Mouse (Mus musculus) heart, adult 18-20 months (tissue): ENCODE measurements around the gene Cd44. TPM values are rescaled to one million over a fixed set of nuclear protein-coding genes. Genes with fewer than 3 reads are reported as not detected.
A peak's percentile ranks its signal among the peaks of the same experiment; 100 is the strongest.

Experiments
- DNase-seq, 2 experiments: peaks; one replicate each; pipeline ENCODE4 v3.0.0; 2021 to 2022; ENCODE audit warnings: mixed read lengths in 1 of 2
- total RNA-seq, 2 experiments: library from RNA; stranded (reverse); gene quantifications; 2 replicates each; pipeline ENCODE4 v1.2.3; 2021

Gene Cd44
- total RNA-seq, 2 experiments from 2014 or later, result 8.9 to 9.8 TPM

DNA sequence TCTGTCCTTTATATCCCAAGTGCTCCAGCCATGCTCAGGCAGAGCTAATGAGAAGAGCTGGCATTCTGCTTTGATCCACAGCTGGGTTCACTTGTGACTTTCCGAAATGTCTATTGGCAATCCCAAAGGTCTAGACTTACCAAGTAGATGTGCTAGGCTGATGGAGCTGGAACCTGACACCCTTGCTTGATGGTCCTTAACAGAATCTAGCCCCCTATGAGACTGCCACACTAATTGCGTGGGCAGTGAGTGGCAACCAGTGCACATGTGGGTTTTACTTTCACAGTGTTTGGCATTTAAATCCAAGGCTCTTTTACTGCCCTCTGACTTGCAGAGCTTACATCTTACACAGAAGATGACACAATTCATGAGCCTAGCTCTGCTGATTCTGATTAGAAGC is 29.0 kb downstream of the Cd44 start:
- DNase-seq, result no peak

DNA sequence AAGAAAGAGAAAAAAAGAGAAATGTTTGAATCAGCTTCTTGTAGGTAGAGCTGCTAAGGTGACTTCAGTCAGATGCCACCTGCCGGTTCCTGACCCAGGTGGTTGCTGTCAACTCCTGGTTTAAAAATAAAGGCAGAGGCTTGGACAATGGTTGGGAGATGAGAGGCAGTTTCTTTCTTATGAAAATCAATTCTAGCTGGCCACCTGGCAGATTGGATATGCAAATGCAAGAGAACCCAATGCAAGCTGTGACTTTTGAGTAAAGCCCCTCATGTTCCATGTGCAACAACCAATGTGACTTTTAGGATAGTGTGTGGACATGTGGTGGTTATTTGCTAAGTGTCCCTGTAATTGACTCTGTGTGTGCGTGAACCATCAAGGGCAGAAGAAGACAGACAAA is 33.0 kb downstream of the Cd44 start:
- DNase-seq, result no peak

DNA sequence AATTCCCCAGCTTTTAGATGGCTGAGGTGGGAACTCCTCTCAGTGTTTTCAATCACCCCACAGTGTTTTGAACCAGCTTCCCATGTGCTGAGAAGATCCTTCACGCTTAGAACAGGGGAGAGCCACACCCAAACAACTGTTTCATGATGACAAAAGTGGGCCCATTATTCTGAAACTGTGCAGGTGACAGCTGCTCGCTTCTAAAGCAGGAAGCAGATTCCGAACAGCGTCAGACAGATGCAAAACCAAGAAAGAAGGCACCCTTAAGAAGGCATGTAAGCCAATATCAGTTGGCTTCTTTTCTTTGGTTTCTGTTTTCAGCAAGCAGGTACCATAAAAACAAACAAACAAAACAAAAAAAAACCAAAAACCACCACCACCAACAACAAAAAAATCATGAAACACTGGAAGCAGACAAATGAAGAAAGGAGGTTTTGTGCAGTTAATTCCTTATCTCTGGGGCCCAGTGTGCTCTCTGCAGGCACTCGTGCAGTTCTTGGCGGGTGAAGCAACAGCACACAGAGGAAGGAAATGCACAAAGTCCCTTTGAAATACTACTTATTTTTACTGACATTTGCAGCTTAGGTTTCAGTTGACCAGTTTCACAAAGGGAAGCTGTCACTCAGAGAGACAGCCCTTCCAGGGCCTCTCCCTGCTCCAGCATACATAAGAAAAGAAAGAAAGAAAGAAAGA is 33.9 kb downstream of the Cd44 start:
- peak in 1 of 2 experiments; percentile 42 for DNase-seq

DNA sequence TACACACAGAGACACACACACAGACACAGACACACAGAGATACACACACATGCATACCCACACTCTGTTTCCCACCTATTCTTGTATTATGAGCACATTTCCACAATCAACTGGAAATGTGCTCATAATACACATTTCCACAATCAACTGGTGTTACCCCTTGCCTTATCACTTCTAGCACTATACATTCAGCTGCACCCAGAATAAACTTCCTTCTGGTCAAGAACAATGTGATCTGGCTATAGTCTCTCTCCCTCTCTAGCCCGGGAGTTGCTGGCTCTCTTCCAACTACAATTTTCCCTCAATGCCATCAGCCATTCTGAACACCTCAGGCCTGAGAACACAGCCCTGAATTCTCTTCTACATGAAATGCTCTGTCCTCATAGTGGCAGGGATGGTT is 34.9 kb downstream of the Cd44 start:
- DNase-seq, result no peak

DNA sequence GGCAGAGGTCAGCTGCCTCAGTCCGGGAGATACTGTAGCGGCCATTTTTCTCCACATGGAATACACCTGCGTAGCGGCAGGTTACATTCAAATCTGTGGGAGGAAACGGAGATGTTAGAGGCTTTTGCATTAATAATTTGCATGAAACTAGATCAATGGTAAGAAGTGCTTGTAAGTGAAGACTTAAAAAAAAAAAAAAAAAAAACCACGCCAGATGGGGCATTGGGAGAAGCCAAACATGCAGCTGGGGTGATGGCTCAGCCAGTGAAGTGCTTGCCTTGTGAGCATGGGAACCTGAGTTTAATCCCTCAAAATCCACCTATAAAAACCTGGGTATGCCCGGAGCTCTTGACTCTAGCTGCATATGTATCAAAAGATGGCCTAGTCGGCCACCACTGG is 36.1 kb downstream of the Cd44 start:
- no peak for DNase-seq

DNA sequence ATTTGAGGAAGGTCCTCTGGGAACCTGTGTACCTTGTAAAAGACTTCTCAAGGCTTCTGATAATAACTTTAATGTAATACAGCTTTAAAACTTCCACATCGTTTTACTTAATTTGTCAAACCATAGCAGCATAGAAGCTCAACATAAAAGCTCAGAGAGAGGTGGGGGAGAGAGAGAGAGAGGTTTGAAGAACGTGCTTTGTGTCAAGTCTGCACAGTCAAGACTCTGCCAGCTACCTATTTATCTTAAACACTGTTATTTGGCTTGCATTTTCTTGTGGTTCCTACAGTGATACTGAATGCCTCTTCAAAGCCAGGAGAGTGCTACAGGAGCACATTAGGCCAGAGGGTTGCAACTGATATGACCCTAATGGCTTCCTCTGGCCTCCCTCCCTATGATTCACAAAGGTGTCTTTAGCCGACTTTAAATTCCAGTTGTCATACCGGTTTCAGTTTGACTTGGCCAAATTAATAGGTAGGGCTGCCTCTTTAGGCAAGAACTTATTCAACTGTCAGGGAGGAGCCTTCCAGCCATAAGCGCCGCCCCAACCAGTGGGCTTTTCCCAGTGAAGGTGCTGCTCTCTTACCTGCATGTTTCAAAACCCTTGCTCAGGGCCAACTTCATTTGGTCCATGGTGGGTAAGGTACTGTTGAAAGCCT is 36.6 kb downstream of the Cd44 start:
- no peak for DNase-seq

DNA sequence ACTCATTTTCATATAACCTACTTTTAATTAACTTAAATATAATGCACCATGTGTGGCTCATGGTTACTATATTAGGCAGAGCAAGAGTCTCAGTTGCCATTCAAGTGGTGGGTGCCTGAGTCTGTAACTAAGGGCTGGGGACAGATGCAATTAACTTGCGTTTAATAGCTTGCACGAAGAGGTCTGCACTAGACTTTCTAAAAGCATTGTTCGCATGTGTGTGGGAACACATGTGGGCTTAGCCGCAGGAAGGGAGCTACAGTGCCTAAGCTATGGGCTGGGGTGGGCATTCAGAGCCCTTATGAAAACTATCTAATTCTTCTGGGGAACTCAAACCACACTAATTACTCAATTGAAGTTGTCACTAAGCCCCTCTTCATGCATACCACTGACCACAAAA is 37.4 kb downstream of the Cd44 start:
- DNase-seq, result no peak

DNA sequence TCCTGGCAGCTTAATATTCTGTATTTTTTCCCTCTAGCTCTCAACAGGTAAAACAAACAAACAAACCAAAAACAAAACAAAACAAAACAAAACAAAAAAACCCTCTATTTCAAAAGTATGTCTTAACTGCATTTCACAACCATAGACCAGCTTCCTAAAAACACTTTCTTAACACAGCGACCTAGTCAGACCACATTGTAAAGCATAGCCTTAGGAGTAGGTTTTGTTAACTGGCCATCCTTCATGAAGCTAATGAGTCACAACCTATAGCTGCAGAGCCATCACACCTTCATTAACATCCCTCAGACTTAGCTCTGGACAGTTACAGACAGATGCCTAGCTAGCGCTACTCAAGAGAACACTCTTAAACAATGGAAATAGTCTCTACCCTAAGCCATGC is 37.9 kb downstream of the Cd44 start:
- no peak for DNase-seq

DNA sequence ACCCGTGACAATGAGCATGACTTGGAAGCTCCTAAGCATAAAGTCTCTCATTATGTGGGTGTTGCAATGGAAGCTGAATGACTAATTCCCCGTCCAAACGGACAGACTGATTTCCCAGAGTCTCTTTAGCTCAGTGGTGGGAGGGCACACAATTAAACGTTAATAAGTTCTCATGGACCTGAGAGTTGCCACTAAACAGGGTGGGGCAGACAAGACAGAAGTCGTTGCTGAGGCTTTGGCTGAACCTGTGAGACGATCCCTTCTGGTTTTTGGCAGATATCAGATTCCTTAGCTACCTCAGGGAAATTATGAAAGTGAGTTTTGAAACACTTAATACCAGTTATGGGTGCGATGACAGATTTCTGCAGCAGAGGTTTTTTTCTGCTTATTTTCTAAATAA is 38.8 kb downstream of the Cd44 start:
- DNase-seq, result no peak

DNA sequence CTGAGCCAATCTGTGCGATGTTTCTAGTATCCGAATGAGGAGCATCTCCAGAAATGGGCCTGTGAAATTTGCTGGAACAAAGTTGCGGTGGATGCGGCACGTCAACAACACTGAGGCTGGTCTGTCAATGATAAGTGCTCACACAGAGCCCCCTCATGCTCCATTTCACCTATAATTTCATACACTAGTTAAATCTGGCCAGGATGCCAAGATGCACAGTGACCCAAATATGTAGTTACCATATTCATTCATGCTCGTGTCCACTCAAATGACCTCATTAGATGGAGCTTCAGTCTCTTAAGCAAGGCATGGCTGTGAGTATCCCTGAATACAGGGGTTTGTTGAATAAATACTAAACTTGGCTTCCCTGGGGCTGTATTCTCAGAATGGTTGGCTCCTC is 43.2 kb downstream of the Cd44 start:
- no peak for DNase-seq

DNA sequence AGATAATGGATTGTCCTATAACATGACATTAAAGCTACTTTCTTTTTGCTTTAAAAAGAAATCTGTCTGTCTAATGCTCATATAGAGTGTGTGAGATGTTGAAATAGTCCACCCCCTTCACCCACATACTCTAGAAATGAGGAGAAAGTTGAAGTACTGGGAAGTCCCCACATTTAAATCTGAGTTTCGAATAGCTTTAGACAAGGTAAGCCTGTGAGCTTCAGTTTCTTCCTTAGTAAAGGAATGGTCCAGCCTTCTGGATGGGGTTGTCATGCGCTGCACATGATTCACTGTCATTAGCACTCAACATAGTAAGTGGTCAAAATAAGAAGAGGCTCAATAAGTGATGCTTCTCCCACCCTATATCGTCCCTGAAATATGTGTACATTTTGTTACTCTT is 48.2 kb downstream of the Cd44 start:
- no peak for DNase-seq

DNA sequence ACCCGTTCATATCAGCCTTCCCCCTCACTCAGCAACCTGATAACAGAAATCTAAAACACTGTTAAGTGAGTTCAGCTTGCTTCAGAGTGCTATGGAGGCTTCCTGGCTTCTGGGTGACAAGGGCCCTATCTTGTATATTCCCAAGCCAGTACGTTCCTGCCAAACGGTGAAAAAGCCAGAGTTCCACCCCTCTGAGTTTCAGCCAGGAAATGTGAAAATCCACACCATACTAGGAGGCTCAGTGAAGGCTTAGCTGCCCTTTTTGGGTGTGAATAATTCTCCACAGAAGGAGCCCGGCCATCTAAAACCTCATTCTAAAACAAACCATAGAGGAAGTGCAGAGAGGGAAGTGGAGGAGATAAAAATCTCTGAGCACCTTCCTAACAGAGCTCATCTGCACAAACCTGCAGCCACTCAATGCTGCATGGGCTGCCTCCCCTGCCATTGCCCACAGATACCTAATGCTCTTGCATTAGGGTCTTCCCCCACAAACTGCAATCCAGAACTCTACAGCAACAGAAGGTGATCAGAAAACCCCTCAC is 49.5 kb downstream of the Cd44 start:
- DNase-seq, result peak; percentile 37 to 48

DNA sequence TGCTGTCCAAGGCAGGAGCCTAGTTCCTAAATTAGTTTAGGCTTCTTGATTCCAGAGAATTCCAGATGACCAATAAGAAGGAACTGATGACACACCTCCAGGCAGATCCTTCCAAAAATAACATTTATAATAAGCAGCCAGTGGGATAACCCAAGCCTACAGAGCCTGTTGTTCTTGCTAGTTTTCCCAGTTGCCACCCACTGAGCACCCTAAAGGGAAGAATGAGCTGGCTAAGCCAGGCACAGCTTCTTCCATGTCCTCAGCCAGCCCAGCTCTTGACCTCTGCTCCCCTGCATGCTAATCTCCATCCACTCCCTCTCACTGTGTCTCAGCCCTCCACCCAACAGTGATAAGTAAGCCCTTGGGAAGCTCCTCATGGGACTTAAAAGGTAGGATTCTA is 51.4 kb downstream of the Cd44 start:
- peak; percentile 36 to 64 for DNase-seq

DNA sequence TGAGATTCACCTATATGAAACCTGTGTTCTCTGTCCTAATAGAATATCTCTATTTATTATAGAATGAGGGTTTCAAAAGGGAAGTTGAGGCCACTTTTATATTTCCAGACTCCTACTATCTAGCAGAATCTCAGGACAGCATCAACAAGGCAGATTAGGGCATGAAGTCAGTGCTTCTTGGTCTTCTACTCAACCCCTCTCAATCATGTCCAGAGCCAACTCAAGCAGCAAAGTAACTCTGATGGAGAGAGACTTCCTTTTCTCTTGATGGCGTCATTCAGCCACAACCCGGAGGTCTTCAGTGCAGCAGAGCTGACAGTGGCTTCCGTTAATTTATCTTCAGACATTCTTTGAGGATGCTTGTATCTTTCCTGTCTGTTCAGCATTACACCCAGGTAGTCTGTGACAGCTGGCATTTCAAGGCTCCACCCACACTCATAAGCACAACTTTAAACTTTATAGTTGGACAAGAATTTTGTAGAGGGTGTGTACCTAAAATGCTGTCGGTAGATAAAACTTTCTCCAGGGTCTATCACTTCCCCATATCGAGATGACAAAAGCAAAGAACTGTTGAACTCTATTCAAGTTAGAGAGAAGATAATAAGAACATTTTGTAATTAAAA is 52.5 kb downstream of the Cd44 start:
- DNase-seq, result no peak

DNA sequence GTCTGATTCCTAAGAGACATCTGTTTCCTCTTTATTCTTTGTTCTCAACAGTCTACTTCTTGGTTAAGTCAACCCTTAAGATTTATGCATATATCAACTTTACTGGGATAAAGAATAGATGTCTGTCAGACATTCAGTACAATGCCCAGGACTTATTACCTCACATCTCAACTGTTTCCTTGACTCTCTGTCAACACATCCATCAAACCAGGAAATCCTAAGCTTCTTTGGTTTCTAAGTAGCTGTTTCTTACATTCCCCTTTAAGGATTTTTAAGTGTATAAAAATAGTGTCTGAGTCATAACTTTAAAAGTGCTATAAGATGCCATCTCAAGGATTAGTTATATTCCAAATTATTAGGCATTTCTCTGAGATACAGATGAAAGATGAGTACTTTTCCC is 60.2 kb downstream of the Cd44 start:
- DNase-seq, result no peak

DNA sequence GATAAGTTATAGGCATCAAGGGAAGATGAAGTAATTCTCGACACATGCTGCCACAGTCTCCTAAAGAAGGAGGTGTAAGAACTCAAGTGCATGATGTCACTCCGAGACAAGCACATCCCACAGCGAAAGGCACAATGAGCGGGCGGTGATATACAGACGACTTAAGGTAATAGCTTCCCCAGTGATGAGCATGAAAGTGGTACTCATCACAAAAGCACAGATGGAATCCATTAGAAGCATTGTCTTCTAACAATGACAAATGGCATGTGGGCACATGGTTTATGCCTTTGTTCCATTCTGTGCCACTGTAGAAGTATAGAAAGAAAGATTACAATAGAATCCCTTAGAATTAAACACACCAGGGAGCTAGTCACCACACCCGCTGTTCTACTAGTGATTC is 63.3 kb downstream of the Cd44 start:
- DNase-seq, result no peak

DNA sequence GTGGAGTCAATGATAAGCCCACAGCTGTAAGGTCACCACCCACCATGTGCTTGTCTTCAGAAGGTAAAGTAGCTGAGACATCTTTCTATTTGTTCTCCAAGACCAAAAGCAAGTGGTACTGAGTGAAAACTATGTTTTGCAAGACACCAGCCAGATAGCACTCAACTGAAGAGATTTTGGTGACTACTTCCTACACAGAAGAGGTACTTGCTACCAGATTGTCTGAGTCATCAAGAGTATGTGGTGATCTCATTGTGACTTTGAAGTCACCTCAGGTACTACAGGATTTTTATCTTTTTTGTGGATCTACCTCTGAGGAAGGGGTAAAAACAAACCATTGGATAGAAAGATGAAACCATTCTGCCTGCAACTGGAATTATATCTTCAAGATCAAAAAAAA is 69.9 kb downstream of the Cd44 start:
- DNase-seq, result no peak

DNA sequence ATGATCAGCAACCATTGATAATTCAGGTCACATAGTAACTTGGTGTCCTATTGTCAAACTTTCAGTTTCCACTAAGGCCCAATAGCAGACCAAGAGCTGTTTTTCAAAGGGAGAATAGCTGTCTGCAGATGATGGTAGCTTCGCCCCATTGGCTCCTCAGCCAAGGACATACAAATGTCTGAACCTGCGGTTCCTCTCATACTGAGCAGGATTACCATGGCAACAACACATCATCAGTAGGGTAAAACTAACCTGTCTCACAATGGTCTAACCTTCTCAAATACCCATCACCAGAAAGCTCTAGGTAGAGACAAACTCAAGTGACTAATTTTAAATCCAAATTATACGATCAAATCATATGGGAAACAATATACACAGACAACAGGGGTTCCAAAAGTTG is 72.3 kb downstream of the Cd44 start:
- peak; percentile 62 to 89 for DNase-seq

DNA sequence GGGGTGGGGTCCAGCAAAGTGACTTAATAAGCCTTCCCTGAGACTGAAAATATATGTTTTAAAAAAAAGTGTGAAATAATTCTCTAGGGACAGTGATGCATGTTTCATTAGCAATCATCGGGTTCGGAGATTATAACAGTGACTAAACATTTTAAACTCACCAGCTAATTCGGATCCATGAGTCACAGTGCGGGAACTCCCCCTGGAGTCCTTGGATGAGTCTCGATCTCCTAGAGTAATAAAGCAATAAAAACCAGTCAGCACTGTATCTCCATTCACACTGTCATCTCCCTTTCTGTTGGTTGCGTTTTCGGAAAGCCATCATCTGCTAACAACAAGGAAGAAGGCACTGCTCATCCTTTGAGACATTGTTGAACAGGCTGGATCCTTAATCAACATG is 73.1 kb downstream of the Cd44 start:
- no peak for DNase-seq

DNA sequence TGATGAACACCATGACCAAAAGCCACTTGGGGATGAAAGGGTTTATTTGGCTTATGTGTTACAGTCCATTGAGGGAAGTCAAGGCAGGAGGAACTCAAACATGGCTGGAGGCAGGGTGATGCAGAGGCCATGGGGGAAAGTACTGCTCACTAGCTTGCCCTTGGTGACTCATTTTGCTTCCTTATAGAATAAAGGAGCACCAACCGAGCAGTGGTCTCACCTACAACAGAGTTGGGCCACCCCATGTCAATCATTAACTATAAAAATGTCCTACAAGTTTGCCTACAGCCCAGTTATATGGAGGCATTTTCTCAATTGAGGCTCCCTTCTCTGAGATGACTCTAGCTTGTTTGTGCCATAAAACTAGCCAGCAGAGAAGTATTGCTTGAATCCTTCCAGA is 73.6 kb downstream of the Cd44 start:
- no peak for DNase-seq

DNA sequence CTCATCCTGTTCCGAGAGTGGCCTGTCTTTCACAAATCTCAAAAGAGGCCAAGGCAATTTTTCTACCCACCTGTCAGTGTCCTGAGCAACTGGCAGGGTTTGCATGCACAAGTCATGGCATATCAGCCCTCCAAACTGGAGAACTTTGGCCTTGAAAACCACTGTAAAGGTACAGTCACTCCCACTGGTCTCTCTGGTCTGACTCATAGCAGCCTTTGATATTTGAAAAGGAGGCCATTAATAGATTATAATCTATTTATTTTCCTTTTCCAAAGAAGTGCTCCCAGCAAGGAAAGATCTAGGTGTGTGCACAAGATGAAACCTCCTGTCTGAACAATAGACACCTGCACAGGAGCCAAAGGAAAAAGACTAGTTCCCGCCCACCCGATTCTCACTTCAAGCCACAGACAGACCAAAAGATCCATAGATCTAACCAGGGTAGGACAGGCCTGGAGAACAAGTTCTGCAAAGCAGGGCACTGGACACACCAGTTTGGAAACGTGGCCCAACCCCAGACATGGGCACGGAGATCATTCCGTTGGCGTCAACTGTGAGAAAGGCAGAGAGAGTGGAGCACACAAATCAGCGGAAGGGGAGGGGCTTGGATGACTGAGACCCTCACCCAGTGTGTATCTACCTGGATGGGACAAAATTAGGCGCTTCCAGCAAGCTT is 75.4 kb downstream of the Cd44 start:
- DNase-seq, result no peak

DNA sequence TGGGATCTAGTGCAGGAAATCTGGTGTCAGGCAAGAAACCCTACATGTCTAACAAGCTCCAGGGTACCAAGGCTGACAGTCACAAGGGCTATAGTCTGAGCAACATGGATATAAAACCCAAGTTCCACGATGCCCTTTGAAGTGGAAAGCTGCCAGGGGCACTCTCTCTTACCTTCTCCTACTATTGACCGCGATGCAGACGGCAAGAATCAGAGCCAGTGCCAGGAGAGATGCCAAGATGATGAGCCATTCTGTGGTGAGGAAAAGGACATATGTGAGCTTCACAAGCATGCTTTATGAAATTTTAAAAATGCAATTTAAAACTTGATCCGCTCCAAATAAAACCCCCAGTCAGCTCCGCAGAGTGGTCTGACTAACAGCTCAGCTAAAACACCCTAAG is 79.4 kb downstream of the Cd44 start:
- no peak for DNase-seq

DNA sequence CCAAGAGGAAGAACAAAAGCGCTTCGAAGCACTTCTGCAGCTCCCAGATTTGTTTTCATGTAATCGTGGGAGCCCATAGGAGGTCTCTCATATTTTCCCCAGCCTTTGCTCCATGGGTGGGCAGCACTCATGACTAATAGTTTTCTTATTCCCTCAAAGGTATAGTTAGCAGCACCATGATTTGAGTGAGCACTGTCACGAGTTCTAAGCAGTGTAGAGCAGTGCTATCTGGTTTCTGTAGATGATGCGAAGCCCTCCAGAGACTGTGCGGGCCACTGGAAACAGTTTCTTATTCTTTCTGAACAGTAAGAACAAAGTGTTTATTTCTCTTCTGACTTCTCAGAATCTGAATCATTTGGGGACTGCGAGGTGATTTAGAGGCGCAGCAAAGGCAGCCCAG is 80.7 kb downstream of the Cd44 start:
- DNase-seq, result no peak
